Mouse (Mus musculus) erythroblast, embryonic 14.5 days (primary cell): ENCODE measurements around the gene Nr1d1.

Source experiments
- GATA1 ChIP-seq: IDR thresholded peaks from 2 replicates; pipeline ENCODE4 v1.6.1; 2012; ENCODE audit warnings: low read length, inconsistent platforms, mixed read lengths
- TAL1 ChIP-seq: IDR thresholded peaks from 3 replicates; pipeline ENCODE4 v1.6.1; 2012; ENCODE audit warnings: low read length, inconsistent platforms, mixed read lengths

- TF ChIP-seq TAL1: no peak
- TF ChIP-seq GATA1: no peak
These were observed 7.6 kb upstream of the Nr1d1 start for GRCm38 (mm10) chr11:98782651-98783235.
